Mouse (Mus musculus): ENCODE data around the gene Tln2.

The Tln2 gene

GRCm38 (mm10) chr9:67546650-67547049, 12.9 kb downstream of the Tln2 start:
- DNase-seq (ENCODE audit: low spot score) = no peak

GRCm38 (mm10) chr9:67545794-67546193, 13.7 kb downstream of the Tln2 start:
- DNase-seq (ENCODE audit: low spot score) = no peak

GRCm38 (mm10) chr9:67544783-67545182, 14.7 kb downstream of the Tln2 start:
- DNase-seq (ENCODE audit: low spot score) = no peak

- no peak for DNase-seq (ENCODE audit: low spot score)
These were observed 17.6 kb downstream of the Tln2 start for GRCm38 (mm10) chr9:67541948-67542347.

GRCm38 (mm10) chr9:67539776-67540706, 19.5 kb downstream of the Tln2 start:
- no peak for DNase-seq (ENCODE audit: low spot score)

GRCm38 (mm10) chr9:67534420-67534819, 25.1 kb downstream of the Tln2 start:
- no peak for DNase-seq (ENCODE audit: low spot score)

- DNase-seq (ENCODE audit: low spot score) = no peak
These were observed 26.2 kb downstream of the Tln2 start for GRCm38 (mm10) chr9:67533260-67533659.

GRCm38 (mm10) chr9:67532631-67533030, 26.9 kb downstream of the Tln2 start:
- no peak for DNase-seq (ENCODE audit: low spot score)

- no peak for DNase-seq (ENCODE audit: low spot score)
These were observed 29.9 kb downstream of the Tln2 start for GRCm38 (mm10) chr9:67529600-67529999.

- DNase-seq (ENCODE audit: low spot score) = no peak
These were observed 31.8 kb downstream of the Tln2 start for GRCm38 (mm10) chr9:67527726-67528125.

- DNase-seq (ENCODE audit: low spot score) = no peak
These were observed 37.8 kb downstream of the Tln2 start for GRCm38 (mm10) chr9:67521736-67522135.

GRCm38 (mm10) chr9:67509510-67509909, 50.0 kb downstream of the Tln2 start:
- no peak for DNase-seq (ENCODE audit: low spot score)

- DNase-seq (ENCODE audit: low spot score) = no peak
These were observed 54.7 kb downstream of the Tln2 start for GRCm38 (mm10) chr9:67504669-67505260.

- DNase-seq (ENCODE audit: low spot score) = no peak
These were observed 57.7 kb downstream of the Tln2 start for GRCm38 (mm10) chr9:67501801-67502200.

- DNase-seq (ENCODE audit: low spot score) = no peak
These were observed 63.1 kb downstream of the Tln2 start for GRCm38 (mm10) chr9:67496368-67496767.

- no peak for DNase-seq (ENCODE audit: low spot score)
These were observed 64.2 kb downstream of the Tln2 start for GRCm38 (mm10) chr9:67495350-67495749.

GRCm38 (mm10) chr9:67493876-67494552, 65.5 kb downstream of the Tln2 start:
- DNase-seq (ENCODE audit: low spot score) = no peak

GRCm38 (mm10) chr9:67489370-67489769, 70.1 kb downstream of the Tln2 start:
- DNase-seq (ENCODE audit: low spot score) = no peak

- DNase-seq (ENCODE audit: low spot score) = no peak
These were observed 72.9 kb downstream of the Tln2 start for GRCm38 (mm10) chr9:67486621-67487020.

GRCm38 (mm10) chr9:67485169-67486072, 74.1 kb downstream of the Tln2 start:
- no peak for DNase-seq (ENCODE audit: low spot score)

GRCm38 (mm10) chr9:67482277-67482676, 77.2 kb downstream of the Tln2 start:
- DNase-seq (ENCODE audit: low spot score) = no peak

- no peak for DNase-seq (ENCODE audit: low spot score)
These were observed 77.7 kb downstream of the Tln2 start for GRCm38 (mm10) chr9:67481851-67482250.
